Mouse (Mus musculus) brain, embryonic 14.5 days (tissue): ENCODE measurements around the gene Atcay. TPM values are rescaled to one million over a fixed set of nuclear protein-coding genes. Genes with fewer than 3 reads are reported as not detected.
"Not testable (repeated sequence)": the region's sequence is repeated elsewhere in the genome, so short reads cannot be mapped to it uniquely, and the experiment has no call there.

Experiments used
- DNase-seq: peaks from one replicate; pipeline ENCODE4 v3.0.0-alpha.2; 2011; ENCODE audit warnings: low read depth
- CTCF ChIP-seq: fragments of 200-500 bp; IDR thresholded peaks from 2 replicates; pipeline ENCODE4 v1.5.1; 2012; ENCODE audit warnings: inconsistent platforms, mild to moderate bottlenecking, moderate library complexity, borderline replicate concordance; ENCODE audit not compliant: insufficient read depth, insufficient read length; ENCODE audit errors: extremely low read depth
- POLR2A ChIP-seq: fragments of 200-500 bp; IDR thresholded peaks from 2 replicates; pipeline ENCODE4 v1.6.1; 2012; ENCODE audit warnings: mild to moderate bottlenecking, inconsistent platforms, borderline replicate concordance; ENCODE audit not compliant: poor library complexity, insufficient read depth, insufficient read length, severe bottlenecking; ENCODE audit errors: extremely low read depth
- polyA plus RNA-seq: library from polyadenylated mRNA; depleted of rRNA; stranded (reverse); fragments of >200 nt; gene quantifications from 2 replicates; pipeline ENCODE4 v1.2.3, GENCODE M21; 2012

Gene Atcay
- polyA plus RNA-seq, 1 experiment: 169 TPM

DNA sequence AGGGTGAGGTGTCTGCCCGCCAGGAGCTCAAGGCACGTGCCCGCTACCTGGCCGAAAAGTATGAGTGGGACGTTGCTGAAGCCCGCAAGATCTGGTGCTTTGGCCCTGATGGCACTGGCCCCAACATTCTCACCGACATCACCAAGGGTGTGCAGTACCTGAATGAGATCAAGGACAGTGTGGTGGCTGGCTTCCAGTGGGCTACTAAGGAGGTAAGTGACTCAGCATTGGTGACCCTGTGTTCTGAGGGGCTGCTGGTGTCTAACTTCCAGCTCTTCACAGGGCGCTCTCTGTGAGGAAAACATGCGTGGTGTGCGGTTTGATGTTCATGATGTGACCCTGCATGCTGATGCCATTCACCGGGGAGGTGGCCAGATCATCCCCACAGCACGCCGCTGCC lies 49.7 kb downstream of the Atcay start:
- no peak for TF ChIP-seq POLR2A
- no peak for TF ChIP-seq CTCF
- no peak for DNase-seq

DNA sequence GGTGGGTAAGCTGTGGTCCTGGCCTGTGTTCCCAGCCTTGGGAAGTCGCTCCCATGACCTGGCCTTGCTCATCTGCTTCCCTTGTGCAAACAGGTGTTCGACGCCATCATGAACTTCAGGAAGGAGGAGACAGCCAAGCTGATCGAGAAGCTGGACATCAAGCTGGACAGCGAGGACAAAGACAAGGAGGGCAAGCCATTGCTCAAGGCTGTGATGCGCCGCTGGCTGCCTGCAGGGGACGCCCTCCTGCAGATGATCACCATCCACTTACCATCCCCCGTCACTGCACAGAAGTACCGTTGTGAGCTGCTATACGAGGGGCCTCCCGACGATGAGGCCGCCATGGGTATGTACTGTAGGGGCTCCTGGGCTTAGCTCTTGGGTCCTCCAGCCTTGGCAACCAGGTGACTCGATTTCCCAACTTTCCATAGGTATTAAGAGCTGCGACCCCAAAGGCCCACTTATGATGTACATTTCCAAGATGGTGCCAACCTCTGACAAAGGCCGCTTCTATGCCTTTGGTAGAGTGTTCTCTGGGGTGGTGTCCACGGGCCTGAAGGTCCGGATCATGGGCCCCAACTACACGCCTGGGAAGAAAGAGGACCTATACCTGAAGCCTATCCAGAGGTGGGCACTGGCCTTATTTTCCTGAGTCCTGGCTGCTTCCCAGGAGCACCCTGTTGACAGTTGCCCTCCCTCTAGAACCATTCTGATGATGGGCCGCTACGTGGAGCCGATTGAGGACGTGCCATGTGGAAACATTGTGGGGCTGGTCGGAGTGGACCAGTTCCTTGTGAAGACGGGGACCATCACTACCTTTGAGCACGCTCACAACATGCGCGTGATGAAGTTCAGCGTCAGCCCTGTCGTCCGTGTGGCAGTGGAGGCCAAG lies 50.9 kb downstream of the Atcay start:
- no peak for DNase-seq
- TF ChIP-seq CTCF (no peak), POLR2A (no peak)

DNA sequence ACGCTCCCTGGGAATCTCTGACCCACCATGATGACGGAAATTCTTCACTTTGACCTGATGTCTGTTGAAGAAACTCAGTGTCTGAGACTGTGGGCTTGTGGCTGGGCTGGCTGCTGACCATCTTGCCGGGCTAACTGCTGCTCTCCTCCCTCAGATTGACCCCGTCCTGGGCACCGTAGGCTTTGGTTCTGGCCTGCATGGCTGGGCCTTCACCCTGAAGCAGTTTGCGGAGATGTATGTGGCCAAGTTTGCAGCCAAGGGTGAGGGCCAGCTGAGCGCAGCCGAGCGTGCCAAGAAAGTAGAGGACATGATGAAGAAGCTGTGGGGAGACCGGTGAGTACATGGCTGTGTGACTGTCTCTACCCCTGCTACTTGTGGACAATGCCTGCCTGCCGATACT lies 51.7 kb downstream of the Atcay start:
- DNase-seq: no peak
- no peak for TF ChIP-seq CTCF
- no peak for TF ChIP-seq POLR2A

DNA sequence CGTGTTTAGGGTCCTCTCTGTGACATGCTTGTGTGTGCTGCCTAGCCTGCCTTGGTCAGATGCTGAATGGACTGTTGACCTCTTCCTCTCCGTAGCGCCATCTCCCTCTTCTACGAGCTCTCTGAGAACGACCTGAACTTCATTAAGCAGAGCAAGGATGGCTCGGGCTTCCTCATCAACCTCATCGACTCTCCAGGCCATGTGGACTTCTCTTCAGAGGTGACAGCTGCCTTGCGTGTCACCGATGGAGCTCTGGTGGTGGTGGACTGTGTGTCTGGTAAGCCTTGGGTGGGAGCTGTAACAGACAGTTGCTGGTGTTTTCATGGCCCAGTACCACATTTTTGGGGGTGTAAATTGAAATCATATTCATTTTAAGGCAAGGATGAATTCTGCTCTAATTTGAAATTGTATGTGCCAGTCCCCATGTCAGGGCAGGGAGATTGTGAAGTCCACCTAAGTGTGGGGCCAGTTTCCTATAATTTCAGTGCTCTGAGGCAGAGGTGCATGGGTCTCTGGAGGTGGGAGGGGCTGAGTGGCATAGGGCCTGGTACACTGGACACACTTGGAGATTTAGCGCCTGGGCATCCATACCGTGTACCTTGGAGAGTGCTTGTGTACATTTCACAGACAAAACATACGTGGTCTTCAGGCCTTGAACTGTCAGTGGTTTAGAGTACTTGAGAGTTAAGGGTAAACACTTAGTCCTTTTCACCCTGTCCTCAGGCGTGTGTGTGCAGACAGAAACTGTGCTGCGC lies 52.5 kb downstream of the Atcay start:
- TF ChIP-seq POLR2A: no peak
- no peak for TF ChIP-seq CTCF
- DNase-seq: no peak

DNA sequence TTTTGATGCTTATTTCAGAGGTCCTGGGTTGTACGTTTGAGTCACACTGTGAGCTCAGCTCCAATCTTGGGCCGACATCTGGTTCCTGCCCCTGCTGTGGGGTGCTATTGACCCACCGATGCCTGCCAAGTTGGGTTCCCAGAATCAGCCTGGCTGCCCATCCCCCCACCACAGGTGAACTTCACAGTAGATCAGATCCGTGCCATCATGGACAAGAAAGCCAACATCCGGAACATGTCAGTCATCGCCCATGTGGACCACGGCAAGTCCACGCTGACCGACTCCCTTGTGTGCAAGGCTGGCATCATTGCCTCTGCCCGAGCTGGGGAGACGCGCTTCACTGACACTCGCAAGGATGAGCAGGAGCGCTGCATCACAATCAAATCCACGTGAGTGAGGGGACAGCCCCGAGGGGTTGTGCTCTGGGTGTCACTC lies 53.1 kb downstream of the Atcay start:
- no peak for TF ChIP-seq POLR2A
- TF ChIP-seq CTCF: no peak
- no peak for DNase-seq

DNA sequence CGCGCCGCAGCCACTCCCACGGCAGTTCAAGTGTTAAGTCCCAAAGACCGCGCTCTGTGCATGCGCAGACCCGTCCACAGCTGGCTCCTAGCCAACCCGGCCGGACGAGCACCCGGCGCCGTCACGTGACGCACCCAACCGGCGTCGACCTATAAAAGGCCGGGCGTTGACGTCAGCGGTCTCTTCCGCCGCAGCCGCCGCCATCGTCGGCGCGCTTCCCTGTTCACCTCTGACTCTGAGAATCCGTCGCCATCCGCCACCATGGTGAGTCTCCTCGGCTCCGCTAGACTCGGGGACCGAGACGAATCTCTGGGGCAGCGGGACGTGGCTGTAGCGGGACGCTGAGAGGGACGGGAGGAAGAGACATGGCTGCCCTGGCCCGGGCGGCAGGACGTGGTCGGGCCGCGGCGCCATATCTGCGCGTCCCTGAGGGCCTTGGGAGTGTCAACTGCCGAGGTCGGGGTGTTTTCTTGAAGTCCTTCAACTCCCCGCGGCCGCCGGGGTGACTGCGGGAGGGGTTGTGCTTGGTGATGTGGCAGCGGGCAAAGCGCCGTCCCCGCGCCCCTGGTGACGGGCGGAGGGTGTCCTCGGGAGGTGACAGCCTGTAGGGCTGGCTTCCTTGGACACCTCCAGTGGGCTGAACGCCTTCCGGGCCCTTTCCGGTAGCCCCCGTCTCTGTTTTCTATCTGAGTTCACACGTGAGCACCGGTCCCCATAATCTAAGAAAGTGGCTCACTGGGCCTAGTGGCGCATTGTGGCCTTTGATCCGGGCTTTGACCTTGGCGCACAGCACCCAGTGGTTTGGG lies 54.0 kb downstream of the Atcay start, which contains the start of gene Eef2:
Gene Eef2 (plus strand): TSS at position 166 of the 806 bp plus-strand sequence.
- TF ChIP-seq POLR2A (peak; percentile 96; the same call in 1 of the 2 replicates), CTCF (no peak)
- DNase-seq: peak; percentile 98

DNA sequence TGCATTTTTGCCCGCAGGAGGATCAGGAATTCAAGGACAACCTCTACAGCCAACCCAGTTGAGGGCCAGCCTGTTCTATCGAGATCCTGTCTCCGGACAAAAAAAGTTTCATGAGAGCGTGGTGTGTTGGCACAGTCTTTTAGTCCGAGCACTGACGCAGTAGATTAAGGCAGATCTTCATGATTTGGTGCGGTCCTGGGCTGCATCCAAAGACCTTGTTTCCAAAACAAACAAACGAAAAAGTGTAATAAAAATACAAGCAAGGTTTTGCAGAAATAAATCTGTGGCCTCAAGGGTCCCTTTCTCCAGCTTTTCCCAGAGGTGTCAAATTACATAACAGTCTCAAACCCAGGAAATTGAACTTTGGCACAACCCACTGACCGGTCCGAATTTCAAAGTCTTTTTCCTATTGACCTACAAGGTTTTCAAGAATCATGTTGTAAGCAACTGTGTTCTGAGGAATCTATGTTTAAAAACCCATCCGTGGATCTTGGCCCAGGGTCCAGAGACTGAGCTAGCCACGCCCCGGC lies 54.6 kb downstream of the Atcay start:
- no peak for DNase-seq
- TF ChIP-seq POLR2A (no peak), CTCF (no peak)

DNA sequence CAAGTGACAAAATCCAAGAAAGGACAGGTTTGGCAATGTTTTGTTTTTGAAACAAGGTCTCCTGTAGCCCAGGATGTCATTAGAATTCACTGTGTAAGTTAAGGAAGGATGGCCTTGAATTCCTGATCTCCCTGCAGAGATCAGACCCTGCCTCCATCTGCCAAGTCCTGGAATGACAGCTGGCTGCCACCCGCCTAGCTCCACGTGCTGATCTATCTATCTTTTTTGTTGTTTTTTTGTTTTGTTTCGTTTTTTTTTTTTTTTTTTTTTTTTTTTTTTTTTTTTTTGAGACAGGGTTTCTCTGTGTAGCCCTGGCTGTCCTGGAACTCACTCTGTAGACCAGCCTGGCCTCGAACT lies 55.3 kb downstream of the Atcay start:
- peak; percentile 85 for DNase-seq

DNA sequence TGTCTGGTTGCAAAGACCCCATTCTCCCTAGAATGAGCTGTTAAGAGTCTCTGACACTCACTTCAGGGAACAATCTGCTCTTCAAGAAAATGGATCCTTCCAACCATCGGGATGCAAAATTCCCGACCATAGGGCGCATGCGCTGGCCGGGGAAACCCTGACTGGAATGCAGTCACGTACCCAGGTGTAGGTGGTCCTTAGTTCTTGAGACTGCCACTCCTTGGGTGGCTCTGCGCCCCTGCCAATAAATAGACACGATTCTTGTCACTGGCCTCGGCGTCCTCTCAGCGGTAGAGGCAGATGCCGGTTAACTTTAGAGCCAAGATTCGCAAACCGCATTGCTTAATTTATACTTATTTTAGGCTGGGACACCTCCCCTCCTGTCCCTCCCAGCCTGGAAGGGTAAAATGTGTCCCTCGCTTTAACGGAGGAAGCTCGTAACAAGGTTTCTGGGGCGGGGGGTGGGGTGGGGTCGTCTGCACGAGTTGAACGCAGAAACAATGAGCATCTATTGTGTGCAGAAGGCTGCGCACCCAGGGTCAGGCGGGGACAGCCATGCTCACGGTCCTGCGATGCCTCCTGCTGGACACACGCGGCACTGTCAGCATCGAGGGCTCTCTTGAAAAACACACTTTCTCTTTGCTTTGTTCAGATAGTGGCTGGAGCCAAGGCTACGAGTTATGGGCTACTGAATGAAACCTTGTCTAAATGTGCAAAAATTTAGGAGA lies 55.9 kb downstream of the Atcay start:
- DNase-seq: peak; percentile 95
- no peak; the same call in 1 of the 2 replicates for TF ChIP-seq POLR2A
- peak; percentile 94 for TF ChIP-seq CTCF

DNA sequence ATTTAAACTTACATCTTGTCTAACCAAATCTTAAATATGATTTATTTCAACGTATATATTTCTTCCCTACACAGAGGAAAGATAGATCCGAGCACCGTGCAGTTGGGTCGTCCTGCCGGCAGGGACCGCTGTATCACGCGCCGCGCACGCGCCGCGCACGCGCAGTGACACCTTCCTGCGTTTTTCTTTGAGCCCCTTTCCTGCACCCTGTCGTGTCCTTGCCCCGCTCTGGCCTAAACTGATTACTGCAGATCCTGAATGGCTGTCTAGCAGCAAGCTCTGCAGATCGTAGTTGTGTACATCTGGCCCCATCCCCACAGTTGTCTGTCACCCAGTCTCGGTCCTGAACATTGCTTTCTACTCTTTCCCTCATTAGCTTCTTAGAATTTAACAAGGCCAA lies 57.5 kb downstream of the Atcay start:
- TF ChIP-seq POLR2A (no peak), CTCF (peak; percentile 91)
- peak; percentile 92 for DNase-seq

DNA sequence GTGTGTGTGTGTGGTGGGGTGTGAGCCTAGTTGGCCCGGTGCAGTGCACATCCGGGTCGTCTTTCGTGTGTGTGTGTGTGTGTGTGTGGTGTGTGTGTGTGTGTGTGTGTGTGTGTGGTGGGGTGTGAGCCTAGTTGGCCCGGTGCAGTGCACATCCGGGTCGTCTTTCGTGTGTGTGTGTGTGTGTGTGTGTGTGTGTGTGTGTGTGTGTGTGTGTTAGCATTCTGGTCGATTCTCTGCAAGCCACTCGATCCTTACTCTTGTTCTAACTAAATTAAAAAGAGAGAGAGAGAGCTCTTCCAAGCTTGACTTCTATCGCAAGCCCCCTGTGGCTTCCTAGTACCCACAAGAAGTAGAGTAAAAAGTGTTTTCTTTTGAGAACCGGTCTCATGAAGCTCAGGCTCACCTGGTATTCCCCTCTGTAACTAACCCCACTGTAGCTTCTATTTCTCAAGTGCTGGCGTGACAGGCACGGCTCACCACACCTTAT lies 61.2 kb downstream of the Atcay start:
- DNase-seq: not testable (repeated sequence)
